Mouse (Mus musculus) cortical plate, adult 2 months (tissue): ENCODE measurements around the gene Kdm6a. TPM values are rescaled to one million over a fixed set of nuclear protein-coding genes. Genes with fewer than 3 reads are reported as not detected.

Experiments used
- H3K27ac ChIP-seq: fragments of 200-500 bp; 2 replicates; pipeline ENCODE4 v1.5.1; 2012; ENCODE audit warnings: low read length, control low read depth, inconsistent platforms; ENCODE audit not compliant: insufficient read depth
- H3K4me1 ChIP-seq: fragments of 200-500 bp; 2 replicates; pipeline ENCODE4 v1.6.1; 2011; ENCODE audit warnings: low read length; ENCODE audit not compliant: control insufficient read depth, insufficient read depth
- H3K4me3 ChIP-seq: fragments of 200-500 bp; 2 replicates; pipeline ENCODE4 v1.5.1; 2011; ENCODE audit warnings: mild to moderate bottlenecking, low read length, control low read depth; ENCODE audit not compliant: insufficient read depth
- CTCF ChIP-seq: fragments of 200-500 bp; IDR thresholded peaks from 2 replicates; pipeline ENCODE4 v1.5.1; 2011; ENCODE audit warnings: mild to moderate bottlenecking, control low read depth, low read length; ENCODE audit not compliant: insufficient read depth; ENCODE audit errors: extremely low read depth
- POLR2A ChIP-seq: fragments of 200-500 bp; IDR thresholded peaks from 2 replicates; pipeline ENCODE4 v1.6.1; 2011; ENCODE audit warnings: mild to moderate bottlenecking, low read length, control low read depth; ENCODE audit not compliant: insufficient read depth; ENCODE audit errors: extremely low read depth
- polyA plus RNA-seq: library from polyadenylated mRNA; depleted of rRNA; stranded (reverse); fragments of >200 nt; gene quantifications from 2 replicates; pipeline ENCODE4 v1.2.3, GENCODE M21; 2012

Gene Kdm6a
- polyA plus RNA-seq, 1 experiment, result 27.7 TPM

GRCm38 (mm10) chrX:18174831-18175230, 12.5 kb downstream of the Kdm6a start:
- Histone ChIP-seq H3K4me1 (no peaks in the 10 kb centered on the region), H3K4me3 (no peak overlapping the region)
- no peak for TF ChIP-seq POLR2A
- no peak for TF ChIP-seq CTCF

GRCm38 (mm10) chrX:18177803-18178202, 15.4 kb downstream of the Kdm6a start:
- no peak for TF ChIP-seq CTCF
- no peak for TF ChIP-seq POLR2A
- H3K27ac ChIP-seq, result no peak overlapping the region
- no peak overlapping the region for H3K4me3 ChIP-seq
- H3K4me1 ChIP-seq, result no peaks in the 10 kb centered on the region

More at GRCm38 (mm10) chrX:18174831-18175230, 12.5 kb downstream of the Kdm6a start:
- H3K27ac ChIP-seq, result no peak overlapping the region

- TF ChIP-seq CTCF, result no peak
- no peak for TF ChIP-seq POLR2A
Measured at GRCm38 (mm10) chrX:18179492-18179891, 17.1 kb downstream of the Kdm6a start.

GRCm38 (mm10) chrX:18187203-18187602, 24.8 kb downstream of the Kdm6a start:
- no peak for TF ChIP-seq POLR2A
- Histone ChIP-seq H3K27ac (no peak overlapping the region), H3K4me1 (no peaks in the 10 kb centered on the region), H3K4me3 (no peak overlapping the region)

More at GRCm38 (mm10) chrX:18179492-18179891, 17.1 kb downstream of the Kdm6a start:
- no peak overlapping the region for H3K27ac ChIP-seq
- H3K4me3 ChIP-seq, result no peak overlapping the region
- H3K4me1 ChIP-seq, result no peaks in the 10 kb centered on the region

- TF ChIP-seq CTCF, result no peak
- H3K27ac ChIP-seq, result no peak overlapping the region
- no peak overlapping the region for H3K4me3 ChIP-seq
Measured at GRCm38 (mm10) chrX:18188293-18188692, 25.9 kb downstream of the Kdm6a start.

GRCm38 (mm10) chrX:18239572-18239971, 77.2 kb downstream of the Kdm6a start:
- H3K4me3 ChIP-seq, result no peak overlapping the region
- no peak overlapping the region for H3K27ac ChIP-seq
- no peaks in the 10 kb centered on the region for H3K4me1 ChIP-seq
- TF ChIP-seq CTCF, result no peak
- no peak for TF ChIP-seq POLR2A

More at GRCm38 (mm10) chrX:18188293-18188692, 25.9 kb downstream of the Kdm6a start:
- H3K4me1 ChIP-seq, result no peaks in the 10 kb centered on the region

GRCm38 (mm10) chrX:18250621-18251020, 88.2 kb downstream of the Kdm6a start:
- TF ChIP-seq POLR2A (no peak), CTCF (no peak)
- H3K4me3 ChIP-seq, result no peak overlapping the region
- no peaks in the 10 kb centered on the region for H3K4me1 ChIP-seq

GRCm38 (mm10) chrX:18254767-18255166, 92.4 kb downstream of the Kdm6a start:
- no peaks in the 10 kb centered on the region for H3K4me1 ChIP-seq
- no peak overlapping the region for H3K27ac ChIP-seq
- peak; percentile 54; the same call in 1 of the 2 replicates for TF ChIP-seq CTCF
- no peak for TF ChIP-seq POLR2A
- H3K4me3 ChIP-seq, result no peak overlapping the region

More at GRCm38 (mm10) chrX:18250621-18251020, 88.2 kb downstream of the Kdm6a start:
- no peak overlapping the region for H3K27ac ChIP-seq

GRCm38 (mm10) chrX:18258238-18258809, 95.9 kb downstream of the Kdm6a start:
- no peak overlapping the region for H3K4me3 ChIP-seq
- no peak overlapping the region for H3K27ac ChIP-seq
- TF ChIP-seq CTCF (no peak), POLR2A (no peak)
- no peaks in the 10 kb centered on the region for H3K4me1 ChIP-seq

- Histone ChIP-seq H3K27ac (no peak overlapping the region), H3K4me3 (no peak overlapping the region), H3K4me1 (no peaks in the 10 kb centered on the region)
- TF ChIP-seq CTCF (no peak), POLR2A (no peak)
Measured at GRCm38 (mm10) chrX:18278561-18278960, 116.2 kb downstream of the Kdm6a start.
